ENCODE assay signal across 27 mouse cellular contexts in the genomic region with DNA sequence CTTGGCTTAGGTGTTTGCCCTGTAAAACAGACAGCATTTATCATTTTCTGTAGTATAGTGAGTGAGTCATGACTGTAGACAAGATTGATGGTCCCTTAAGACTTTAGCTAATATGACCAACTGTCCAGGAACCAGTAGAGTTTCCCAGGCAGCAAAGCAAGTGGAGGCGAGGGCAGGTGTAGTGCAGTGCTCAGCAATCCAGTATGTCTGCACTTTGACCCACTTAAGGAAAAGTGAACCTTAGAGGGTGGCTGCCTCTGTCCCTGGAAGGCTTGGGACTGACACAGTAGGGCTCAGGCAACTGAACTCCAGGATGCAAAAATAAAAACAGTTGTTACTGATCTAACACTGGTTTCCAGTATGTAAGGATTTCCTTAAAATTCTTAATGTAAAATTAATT. TPM values are rescaled to one million over a fixed set of nuclear protein-coding genes. Genes with fewer than 3 reads are reported as not detected.
DNase-seq lines count a peak whose midpoint lies in the region; ATAC-seq and TF ChIP-seq lines count a peak whose summit lies in the region.
"Had no signal": no experiment of that assay in that cellular context is flagged by ENCODE, and none has a peak within 500 bp of the region (broad histone marks: within the 10 kb centered on the region; RNA-seq: fewer than 3 reads in every experiment).

No protein-coding gene starts in this region.

- peaks cover 15% of the 10 kb centered on the region for H3K36me3 ChIP-seq in kidney, embryonic 16.5 days (ENCODE audit: insufficient read depth, low read length)
- H3K36me3 ChIP-seq in liver, adult 2 months (ENCODE audit: control insufficient read depth, insufficient read depth, low read length): peaks cover 3% of the 10 kb centered on the region; the same call in 1 of the 2 replicates
- peaks cover 3% of the 10 kb centered on the region; the same call in 1 of the 2 replicates for H3K36me3 ChIP-seq in liver, embryonic 12.5 days
- H3K36me3 ChIP-seq in forebrain, embryonic 10.5 days (replicated peaks): peaks cover 22% of the 10 kb centered on the region

- TF ChIP-seq POLR2A in liver, adult 2 months (IDR thresholded peaks at IDR 0.05; ENCODE audit: extremely low read depth, insufficient read depth, low read length): no peak

- no peak overlapping the region for H3K9ac ChIP-seq in kidney, embryonic 16.5 days (replicated peaks; ENCODE audit: low read length)
- H3K9ac ChIP-seq in liver, adult 2 months (ENCODE audit: low read depth, low read length): no peak overlapping the region
- no peak overlapping the region for H3K9ac ChIP-seq in liver, embryonic 12.5 days
- H3K9ac ChIP-seq: embryonic facial prominence, embryonic 13.5 days; hindbrain, embryonic 15.5 days; liver, embryonic 14.5 days; stomach, embryonic 15.5 days had no signal

- no peak overlapping the region for H3K4me2 ChIP-seq in kidney, embryonic 16.5 days (replicated peaks; ENCODE audit: low read depth, low read length)
- no peak overlapping the region for H3K4me2 ChIP-seq in liver, embryonic 12.5 days
- H3K4me2 ChIP-seq: embryonic facial prominence, embryonic 13.5 days; hindbrain, embryonic 15.5 days; stomach, embryonic 15.5 days had no signal

- DNase-seq in kidney, adult 11 months: peak; percentile 10
- DNase-seq in liver, adult 2 months (ENCODE audit: extremely low read depth, low read depth, low spot score): peak; percentile 51
- DNase-seq in kidney, postnatal 36 days: peak; percentile 32 to 45
- DNase-seq in forebrain, embryonic 10.5 days (ENCODE audit: extremely low spot score, low spot score): no peak
- no peak for DNase-seq in ovary, postnatal 36 days (ENCODE audit: low spot score)
- DNase-seq: adrenal gland, postnatal 14 days; cerebellum, adult 11 months; cerebellum, postnatal 10 days; heart, postnatal 14 days; lung, adult 2 months; lung, postnatal 10 days; midbrain, embryonic 14.5 days; right cerebral cortex, postnatal 25 days; thymus, adult 18-20 months; thymus, postnatal 25 days had no signal

- H3K4me1 ChIP-seq in kidney, embryonic 16.5 days (ENCODE audit: insufficient read depth, low read length): no peaks in the 10 kb centered on the region; the same call in 1 of the 2 replicates
- peaks cover 3% of the 10 kb centered on the region; the same call in 1 of the 2 replicates for H3K4me1 ChIP-seq in liver, adult 2 months (ENCODE audit: control insufficient read depth, insufficient read depth, low read length)
- no peaks in the 10 kb centered on the region for H3K4me1 ChIP-seq in liver, embryonic 12.5 days
- H3K4me1 ChIP-seq in forebrain, embryonic 10.5 days: peaks cover 6% of the 10 kb centered on the region
- H3K4me1 ChIP-seq: hindbrain, embryonic 15.5 days; stomach, embryonic 15.5 days had no signal

- no peaks in the 10 kb centered on the region for H3K9me3 ChIP-seq in kidney, embryonic 16.5 days (ENCODE audit: low read length)
- H3K9me3 ChIP-seq in liver, embryonic 12.5 days (replicated peaks): no peaks in the 10 kb centered on the region
- no peaks in the 10 kb centered on the region for H3K9me3 ChIP-seq in forebrain, embryonic 10.5 days
- H3K9me3 ChIP-seq: embryonic facial prominence, embryonic 13.5 days; hindbrain, embryonic 10.5 days; hindbrain, embryonic 15.5 days; stomach, embryonic 15.5 days had no signal

- TF ChIP-seq CTCF in liver, adult 2 months (IDR thresholded peaks at IDR 0.05; ENCODE audit: low read depth, low read length): no peak

- no peak overlapping the region for H3K27ac ChIP-seq in kidney, embryonic 16.5 days (ENCODE audit: low read length)
- no peak overlapping the region for H3K27ac ChIP-seq in liver, adult 2 months (replicated peaks; ENCODE audit: insufficient read depth, low read depth, low read length)
- H3K27ac ChIP-seq in liver, embryonic 12.5 days: no peak overlapping the region
- no peak overlapping the region for H3K27ac ChIP-seq in forebrain, embryonic 10.5 days
- H3K27ac ChIP-seq: embryonic facial prominence, embryonic 13.5 days; hindbrain, embryonic 10.5 days; hindbrain, embryonic 15.5 days; layer of hippocampus, adult 2 months; liver, embryonic 14.5 days; macrophage; stomach, embryonic 15.5 days had no signal

- ATAC-seq in kidney, embryonic 16.5 days (ENCODE audit: low FRiP score, low TSS enrichment): no peak
- ATAC-seq in liver, embryonic 12.5 days: no peak
- ATAC-seq: forebrain, embryonic 16.5 days; inflammation-experienced regulatory T-cells, adult 6 months; Patski had no signal

- H3K27me3 ChIP-seq in kidney, embryonic 16.5 days (ENCODE audit: insufficient read depth, low read length): no peaks in the 10 kb centered on the region
- no peaks in the 10 kb centered on the region for H3K27me3 ChIP-seq in liver, adult 2 months (ENCODE audit: control insufficient read depth, insufficient read depth, low read length)
- no peaks in the 10 kb centered on the region for H3K27me3 ChIP-seq in liver, embryonic 12.5 days (replicated peaks)
- no peaks in the 10 kb centered on the region for H3K27me3 ChIP-seq in forebrain, embryonic 10.5 days (ENCODE audit: poor library complexity, severe bottlenecking)
- H3K27me3 ChIP-seq: embryonic facial prominence, embryonic 13.5 days; hindbrain, embryonic 15.5 days; Patski; stomach, embryonic 15.5 days had no signal

- peaks cover 20% of the 10 kb centered on the region; the same call in 1 of the 2 replicates for H3K79me2 ChIP-seq in liver, adult 2 months (ENCODE audit: control insufficient read depth, insufficient read depth, low read length)

- H3K4me3 ChIP-seq in kidney, embryonic 16.5 days (ENCODE audit: low read length): no peak overlapping the region
- H3K4me3 ChIP-seq in liver, adult 2 months (ENCODE audit: insufficient read depth, low read depth, low read length): no peak overlapping the region
- no peak overlapping the region for H3K4me3 ChIP-seq in liver, embryonic 12.5 days
- no peak overlapping the region for H3K4me3 ChIP-seq in forebrain, embryonic 10.5 days
- H3K4me3 ChIP-seq: embryonic facial prominence, embryonic 13.5 days; hindbrain, embryonic 10.5 days; hindbrain, embryonic 15.5 days; layer of hippocampus, adult 2 months; stomach, embryonic 15.5 days had no signal

- WGBS in kidney, embryonic 16.5 days: 71% methylated on average over 1 of the region's 1 CpGs
- 31% methylated on average over 1 of the region's 1 CpGs for WGBS in liver, adult 2 months
- 61% methylated on average over 1 of the region's 1 CpGs for WGBS in liver, embryonic 12.5 days (ENCODE audit: insufficient replicate concordance)
- WGBS in forebrain, embryonic 10.5 days: 95% methylated on average over 1 of the region's 1 CpGs

RNA-seq across cellular contexts. Expression of a gene that starts 32.1 kb away (rescaled TPM):
- 9.1 and 12.5 TPM in 2 replicates for polyA plus RNA-seq in kidney, embryonic 16.5 days (2015; fragmentation: Nextera tagmentation; extraction: Ambion mirVana)
- total RNA-seq in liver, adult 2 months (2014; rRNA removed): 14.5 and 20.7 TPM in 2 replicates
- 9.5 and 10.6 TPM in 2 replicates for polyA plus RNA-seq in liver, adult 2 months (2012; rRNA removed)
- polyA plus RNA-seq in liver, embryonic 12.5 days (2016; fragmentation: Nextera tagmentation; extraction: Ambion mirVana): 2.7 TPM in 2 replicates
- 7.6 and 7.7 TPM in 2 replicates for polyA plus RNA-seq in forebrain, embryonic 10.5 days (2016; fragmentation: Nextera tagmentation; extraction: Ambion mirVana)

Comparison
In these comparisons a context has a peak if more than half of its experiments do, and no peak if none do; other contexts are left out.
1. DNase-seq: peak in kidney, adult 11 months (single experiment), liver, adult 2 months (single experiment) and kidney, postnatal 36 days (2 of 2); none in forebrain, embryonic 10.5 days (single experiment) and ovary, postnatal 36 days (single experiment).